Mouse (Mus musculus) heart, postnatal 4 days (tissue): Measurements from ENCODE around the gene Cldn4. TPM values are rescaled to one million over a fixed set of nuclear protein-coding genes. Genes with fewer than 3 reads are reported as not detected.

Experiments used
- total RNA-seq, 2 experiments: library from RNA; stranded (reverse); gene quantifications; 2 replicates each; pipeline ENCODE4 v1.2.3; 2021

The Cldn4 gene
- total RNA-seq, 2 experiments from 2014 or later, result 0.14 TPM; not detected in 1

Other genes with a start within 250 kb of the Cldn4 start
- gene Eln, start 199.6 kb downstream of the Cldn4 start, total RNA-seq, result 1,000 to 10,000 TPM in 1 of 2 experiments, 100 to 1,000 TPM in 1; 932 to 1,129 TPM
- not detected for gene Tmem270, start 40.2 kb downstream of the Cldn4 start, total RNA-seq
- not detected for gene Cldn13, start 31.4 kb downstream of the Cldn4 start, total RNA-seq
- gene Mettl27, start 14.6 kb downstream of the Cldn4 start, total RNA-seq, result 1 to 10 TPM; 6.2 to 7.1 TPM
- gene Cldn3, start 39.3 kb upstream of the Cldn4 start, total RNA-seq, result under 1 TPM; 0.71 to 0.77 TPM
- gene Abhd11, start 62.2 kb upstream of the Cldn4 start, total RNA-seq, result 10 to 100 TPM; 55.0 to 59.6 TPM
- gene Stx1a, start 76.5 kb upstream of the Cldn4 start, total RNA-seq, result 1 to 10 TPM; 5.6 to 6.0 TPM
- 10 to 100 TPM; 24.8 to 26.6 TPM for gene Dnajc30, start 117.3 kb upstream of the Cldn4 start, total RNA-seq
- 10 to 100 TPM; 28.5 to 37.0 TPM for gene Bud23, start 118.0 kb upstream of the Cldn4 start, total RNA-seq
- 1 to 10 TPM; 2.8 to 2.9 TPM for gene Vps37d, start 131.3 kb upstream of the Cldn4 start, total RNA-seq
- gene Mlxipl, start 143.0 kb upstream of the Cldn4 start, total RNA-seq, result 1 to 10 TPM; 8.4 to 9.6 TPM
- 10 to 100 TPM; 15.8 to 18.4 TPM for gene Tbl2, start 202.7 kb upstream of the Cldn4 start, total RNA-seq
- 10 to 100 TPM; 31.1 to 31.9 TPM for gene Bcl7b, start 221.3 kb upstream of the Cldn4 start, total RNA-seq
- 10 to 100 TPM; 53.9 to 54.3 TPM for gene Baz1b, start 240.3 kb upstream of the Cldn4 start, total RNA-seq